Mouse (Mus musculus) heart, adult 2 months (tissue): ENCODE data around the gene Cfap299.

Experiments
- CTCF ChIP-seq: fragments of 200-600 bp; IDR thresholded peaks from 2 replicates; pipeline ENCODE4 v1.8.1; 2022; ENCODE audit warnings: antibody characterized with exemption, mild to moderate bottlenecking, moderate library complexity
- EP300 ChIP-seq: fragments of 200-500 bp; IDR thresholded peaks from 2 replicates; pipeline ENCODE4 v1.6.1; 2011; ENCODE audit warnings: low read depth, low read length, control low read depth; ENCODE audit not compliant: insufficient read depth
- POLR2A ChIP-seq: fragments of 200-500 bp; IDR thresholded peaks from 2 replicates; pipeline ENCODE4 v1.6.1; 2011; ENCODE audit warnings: mild to moderate bottlenecking, low read depth, low read length, control low read depth; ENCODE audit not compliant: insufficient read depth

- TF ChIP-seq POLR2A (no peak), CTCF (no peak), EP300 (no peak)
These were observed 403.9 kb downstream of the Cfap299 start for GRCm38 (mm10) chr5:98733010-98733399.
